Mouse (Mus musculus) cerebellum, adult 8-10 months (tissue): Measurements from ENCODE around the gene Olfr589.
"Not testable (repeated sequence)": the region's sequence is repeated elsewhere in the genome, so short reads cannot be mapped to it uniquely, and the experiment has no call there.

Source experiments
- DNase-seq: peaks from one replicate; pipeline ENCODE4 v3.0.0; 2022

Gene Olfr589

GRCm38 (mm10) chr7:103156256-103156655 lies at the start of gene Olfr589:
Olfr589 (minus strand) TSS chr7:103156356.
- DNase-seq, result no peak

- not testable (repeated sequence) for DNase-seq
Measured at GRCm38 (mm10) chr7:103184503-103184902, 28.3 kb upstream of the Olfr589 start, which contains the start of gene Olfr592. Olfr592 (plus strand) TSS chr7:103184803.

GRCm38 (mm10) chr7:103178240-103178639 lies 22.1 kb upstream of the Olfr589 start, which contains the start of gene Olfr591:
Olfr591 (minus strand) TSS chr7:103178340.
- DNase-seq, result no peak

- DNase-seq, result no peak
Measured at GRCm38 (mm10) chr7:103169697-103170096, 13.5 kb upstream of the Olfr589 start.

- DNase-seq, result no peak
Measured at GRCm38 (mm10) chr7:103140579-103140978, 15.6 kb downstream of the Olfr589 start, which contains the start of gene Olfr588-ps1. Olfr588-ps1 (plus strand) TSS chr7:103140879.

GRCm38 (mm10) chr7:103125538-103125937 lies 30.6 kb downstream of the Olfr589 start, which contains the start of gene Olfr586:
Olfr586 (minus strand) TSS chr7:103125638.
- DNase-seq, result no peak

- no peak for DNase-seq
Measured at GRCm38 (mm10) chr7:103119406-103119805, 36.8 kb downstream of the Olfr589 start.
